Mouse (Mus musculus): Measurements from ENCODE around the gene Gm20662.

Gm20662 gene

DNA sequence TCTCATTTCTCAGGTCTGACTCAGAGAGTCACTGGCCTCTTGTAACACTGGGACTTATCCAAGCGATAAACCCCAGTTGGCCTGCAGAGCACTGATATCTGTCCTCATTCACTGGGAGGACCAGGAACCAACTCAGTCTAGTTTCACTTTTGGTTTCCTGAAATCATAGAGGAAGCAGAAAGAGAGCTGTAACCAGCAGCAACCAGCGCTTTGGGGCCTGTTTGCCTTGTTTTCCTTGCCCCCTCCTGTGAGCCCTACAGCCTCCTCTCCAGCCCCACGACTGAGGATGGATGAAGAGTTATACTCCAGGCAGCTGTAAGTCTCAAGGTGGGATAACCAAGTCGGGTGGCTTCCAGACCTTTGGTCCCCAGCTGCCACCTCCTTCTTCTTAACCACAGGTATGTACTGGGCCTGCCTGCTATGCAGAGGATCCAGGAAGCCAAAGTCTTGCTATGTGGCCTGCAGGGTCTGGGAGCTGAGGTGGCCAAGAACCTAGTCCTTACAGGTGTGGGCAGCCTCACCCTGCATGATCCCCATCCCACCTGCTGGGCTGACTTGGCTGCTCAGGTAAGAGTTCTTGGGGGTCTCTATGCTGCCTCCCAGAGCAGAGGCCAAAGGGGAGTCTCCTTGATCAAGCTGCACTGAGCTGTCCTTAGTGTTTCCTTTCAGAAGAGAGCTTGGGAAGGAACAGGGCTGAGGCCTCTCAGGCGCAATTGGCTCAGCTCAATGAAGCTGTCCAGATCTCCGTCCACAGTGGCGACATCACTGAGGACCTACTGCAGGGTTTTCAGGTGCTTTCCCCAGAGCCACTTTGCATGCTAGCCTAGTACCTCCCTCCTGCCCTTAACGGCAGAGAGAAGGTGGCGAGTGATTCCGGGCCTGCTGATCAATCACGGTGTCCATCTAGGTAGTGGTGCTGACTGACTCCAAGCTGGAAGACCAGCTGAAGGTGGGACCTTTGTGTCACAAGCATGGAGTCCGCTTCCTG, 20.5 kb upstream of the Gm20662 start, which contains the start of gene Uba7:
TSS of gene Uba7 (plus strand) at position 107 of the 988 bp plus-strand sequence.
- peak; percentile 40 to 65 for DNase-seq

DNA sequence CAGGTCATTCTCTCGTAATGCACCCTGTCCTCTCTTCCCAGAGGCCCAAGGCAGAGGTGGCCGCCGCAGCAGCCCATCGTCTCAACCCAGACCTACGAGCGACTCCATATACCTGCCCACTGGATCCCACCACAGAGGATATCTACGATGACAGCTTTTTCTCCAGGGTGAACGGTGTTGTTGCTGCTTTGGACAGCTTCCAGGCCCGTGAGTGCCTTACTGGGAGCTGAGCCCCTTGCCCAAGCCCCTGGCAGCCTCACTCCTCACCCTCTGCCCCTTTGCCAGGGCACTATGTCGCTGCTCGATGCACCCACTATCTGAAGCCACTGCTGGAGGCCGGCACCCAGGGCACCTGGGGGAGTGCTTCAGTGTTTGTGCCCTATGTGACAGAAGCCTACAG, 17.3 kb upstream of the Gm20662 start:
- DNase-seq, result no peak

DNA sequence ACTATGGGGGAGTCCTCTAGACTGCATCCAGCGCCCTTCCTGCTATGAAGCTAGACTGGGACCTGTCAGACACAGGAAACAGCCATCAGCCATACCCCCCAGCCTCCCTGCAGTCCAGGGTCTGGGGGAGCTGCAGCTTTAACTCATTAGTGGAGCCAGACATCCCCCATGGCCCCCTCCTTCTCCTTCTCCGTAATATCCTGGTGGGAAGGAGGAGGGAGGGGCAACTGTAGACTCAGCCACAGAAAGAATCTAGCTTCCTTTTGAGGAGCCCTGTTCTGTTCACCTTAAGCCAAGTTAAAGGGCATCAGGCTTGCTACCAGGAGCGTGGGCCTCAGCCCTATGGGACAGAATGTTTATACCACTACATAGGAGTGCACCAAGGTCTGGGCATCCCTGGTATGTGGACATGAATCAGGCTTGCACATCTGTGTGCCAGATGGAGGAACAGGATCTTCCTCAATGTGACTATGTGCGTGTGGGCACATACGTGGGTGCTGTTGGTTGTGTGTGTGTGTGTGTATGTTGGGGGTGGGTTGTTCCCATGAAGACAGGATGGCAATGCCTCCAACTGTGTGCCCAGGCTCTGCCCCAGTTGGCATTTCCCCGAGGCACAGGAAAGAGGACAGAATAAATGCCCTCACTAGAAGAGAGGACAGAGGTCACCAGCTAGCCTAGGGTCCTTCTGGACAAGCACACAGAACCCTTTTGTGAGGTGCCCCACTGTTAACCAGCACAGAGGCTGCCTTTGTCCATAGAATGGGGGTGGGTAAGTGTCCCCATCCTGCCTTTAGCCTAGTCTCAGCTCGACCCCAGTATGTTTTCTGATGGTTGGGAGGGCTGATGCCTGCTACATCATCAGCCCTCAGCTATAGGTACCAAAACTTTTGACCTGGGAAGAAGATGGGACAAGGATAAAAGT, 14.2 kb upstream of the Gm20662 start:
- peak; percentile 38 to 42 for DNase-seq

DNA sequence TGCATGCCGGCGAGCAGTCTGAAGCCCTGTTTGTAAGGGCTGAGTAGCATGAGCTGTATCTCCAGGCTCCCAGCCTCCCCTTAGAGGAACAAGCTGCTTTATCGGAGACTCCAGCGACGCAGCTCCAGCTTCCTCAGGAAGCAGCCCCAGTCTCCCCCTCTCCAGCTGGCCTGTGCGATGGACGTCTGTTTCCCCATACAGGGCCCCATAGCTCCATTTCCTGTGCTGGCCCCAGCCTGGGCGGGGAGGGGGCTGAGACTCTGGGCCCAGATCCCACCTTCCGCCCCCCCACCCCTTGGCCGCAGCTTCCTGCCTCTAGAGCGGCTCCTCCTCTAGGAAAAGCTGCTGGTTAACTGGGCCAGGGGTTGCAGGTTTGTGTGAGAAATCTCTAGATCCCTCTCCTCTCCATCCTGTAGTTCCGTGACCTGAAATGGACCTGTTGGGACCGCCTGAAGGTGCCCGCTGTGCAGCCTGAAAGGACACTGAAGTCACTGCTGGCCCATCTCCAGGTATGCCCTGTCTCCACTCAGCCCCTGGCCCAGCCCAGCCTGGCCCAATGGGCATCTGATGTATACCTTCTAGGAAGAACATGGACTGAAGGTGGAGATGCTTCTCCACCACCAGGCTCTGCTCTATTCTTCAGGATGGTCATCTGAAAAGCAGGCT, 13.3 kb upstream of the Gm20662 start, which contains the start of gene Gm20661:
TSS of gene Gm20661 (plus strand) at position 378 of the 666 bp plus-strand sequence.
- peak; percentile 78 to 79 for DNase-seq

DNA sequence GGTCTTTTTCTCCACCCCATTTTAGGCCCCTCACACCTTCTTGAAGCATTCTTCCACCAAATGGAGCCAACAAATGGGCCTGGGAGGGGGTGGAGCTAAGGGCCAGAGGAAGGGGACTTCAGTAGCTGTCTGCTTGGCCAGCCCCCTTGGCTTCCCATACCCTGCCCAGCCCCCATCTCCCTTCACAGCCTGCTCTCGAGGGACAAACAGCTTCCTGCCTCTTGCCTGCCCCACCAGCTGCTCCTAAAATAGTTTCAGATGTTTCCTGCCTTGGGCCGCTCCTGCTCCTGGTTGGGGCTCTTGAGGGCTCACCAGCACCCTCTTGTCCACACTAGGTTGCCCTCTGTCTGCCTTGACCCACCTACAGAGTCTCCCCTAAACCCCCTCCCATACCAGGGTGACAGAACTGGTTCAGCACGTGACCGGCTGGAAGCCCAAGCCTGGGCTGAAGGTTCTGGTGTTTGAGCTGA, 12.7 kb upstream of the Gm20662 start:
- DNase-seq, result peak; percentile 89 to 92

DNA sequence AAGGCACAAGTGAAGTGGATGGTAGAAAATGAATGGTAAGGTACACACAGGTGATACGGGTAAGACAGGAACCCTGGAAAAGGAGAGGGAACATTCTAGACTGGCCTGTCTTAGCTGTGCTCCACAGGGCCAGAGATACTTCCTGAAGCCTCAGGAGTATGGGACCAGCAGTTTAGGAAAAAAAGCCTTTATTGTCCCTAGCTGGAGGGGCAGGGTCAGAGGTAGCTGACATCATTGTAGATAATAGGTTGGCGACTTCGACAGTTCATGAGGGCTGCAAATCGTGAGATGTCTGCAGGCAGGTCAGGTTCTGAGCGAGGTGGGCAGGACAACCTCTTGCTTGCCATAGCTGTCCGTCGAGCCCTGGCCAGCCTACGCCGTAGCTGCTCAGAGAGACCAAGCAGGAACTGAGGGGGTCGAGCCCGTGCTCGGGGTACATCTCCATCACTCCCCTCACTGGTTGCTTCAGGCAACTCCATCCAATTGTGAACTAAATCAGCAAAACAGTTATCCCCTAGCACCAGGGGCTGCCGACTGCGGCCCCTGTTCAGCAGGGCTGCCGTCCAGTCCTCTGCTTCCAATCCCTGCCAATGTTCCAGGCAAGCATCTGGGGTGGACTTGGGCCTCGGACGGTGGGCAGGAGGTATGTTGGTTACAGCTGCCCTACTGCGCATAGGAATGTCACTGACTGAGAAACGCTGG, 11.9 kb upstream of the Gm20662 start:
- no peak for DNase-seq

DNA sequence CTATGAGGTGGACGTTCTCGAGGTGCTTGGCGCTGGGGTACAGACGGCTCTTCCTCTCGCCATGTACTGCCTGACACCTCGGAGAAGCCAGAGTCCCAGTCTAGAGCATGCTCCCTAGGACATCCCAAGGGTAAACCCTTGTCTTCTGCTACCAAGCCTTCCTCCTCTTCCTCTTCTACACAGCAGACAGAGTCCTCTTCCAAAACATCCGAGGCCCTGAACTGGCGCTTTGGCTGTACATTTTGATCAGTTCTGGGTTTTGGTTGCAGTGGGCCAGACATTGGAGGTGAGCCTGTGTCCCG, 11.4 kb upstream of the Gm20662 start:
- no peak for DNase-seq

DNA sequence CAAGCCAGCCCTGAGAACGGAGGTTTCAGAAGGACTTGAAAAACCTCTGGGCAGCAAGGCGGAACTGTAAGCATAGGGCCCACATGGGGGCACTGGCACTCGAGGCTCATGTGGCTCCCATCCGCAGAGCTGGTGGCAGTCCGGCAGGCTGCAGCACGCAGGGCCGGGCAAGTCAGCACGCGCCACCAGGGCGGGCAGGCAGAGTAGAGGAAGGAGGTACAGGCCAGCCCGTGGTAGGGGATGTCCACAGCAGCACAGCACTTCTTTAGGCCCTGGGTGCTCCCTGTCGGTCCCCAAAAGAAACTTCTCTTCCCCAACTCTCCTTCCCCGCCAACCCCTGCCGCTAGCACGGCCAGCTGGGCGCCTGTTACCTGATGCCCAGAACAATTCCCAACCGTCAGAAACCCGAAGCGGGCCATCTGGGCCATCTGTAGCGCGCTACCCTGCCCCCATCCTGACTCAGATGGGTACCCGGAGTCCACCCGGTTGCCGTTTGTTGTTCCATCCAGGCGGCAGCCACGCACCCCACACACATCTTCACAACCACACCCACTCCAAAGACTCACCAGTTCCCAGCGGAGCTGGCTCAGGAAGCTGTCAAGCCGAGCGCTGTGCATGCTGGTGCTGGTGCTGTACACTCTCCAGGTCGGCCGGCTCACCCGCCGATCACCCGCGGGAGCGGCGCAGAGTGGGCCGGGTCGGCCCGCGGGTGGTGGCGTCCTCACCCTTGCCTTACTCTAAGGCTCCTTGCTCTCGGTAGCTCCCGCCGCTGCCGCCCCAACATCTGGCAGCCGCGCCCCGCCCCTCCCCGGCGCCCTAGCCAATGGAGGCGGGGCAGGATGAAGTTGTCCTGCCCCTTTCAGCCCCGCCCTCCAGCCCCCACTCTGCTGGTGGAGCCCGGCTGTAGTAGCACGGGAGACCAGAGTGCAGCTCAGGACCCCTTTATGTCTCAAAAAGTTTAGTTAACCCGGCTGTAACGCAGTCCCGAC, 10.7 kb upstream of the Gm20662 start, which contains the start of gene Inka1:
TSS of gene Inka1 (minus strand) at position 749 of the 989 bp plus-strand sequence.
- DNase-seq, result peak; percentile 90 to 96

DNA sequence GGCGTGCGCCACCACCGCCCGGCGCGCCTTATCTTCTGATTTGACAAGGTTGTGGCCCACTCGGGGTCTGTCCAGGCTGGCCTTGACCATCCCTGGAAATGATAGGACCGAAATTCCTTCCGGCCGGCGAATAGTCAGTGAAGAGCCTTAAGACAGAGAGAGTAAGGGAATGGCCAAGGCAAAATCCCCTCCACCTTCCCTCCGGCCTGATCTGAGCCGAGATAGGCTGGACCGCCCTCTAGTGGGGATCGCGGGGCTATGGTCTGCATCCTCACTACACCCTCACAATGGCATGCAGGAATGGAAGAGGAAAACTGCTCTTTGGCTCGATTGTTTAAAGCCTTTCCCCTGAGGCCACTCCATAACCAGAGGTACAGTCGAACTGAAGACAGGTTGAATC, 9.8 kb upstream of the Gm20662 start:
- DNase-seq, result peak; percentile 85 to 89

DNA sequence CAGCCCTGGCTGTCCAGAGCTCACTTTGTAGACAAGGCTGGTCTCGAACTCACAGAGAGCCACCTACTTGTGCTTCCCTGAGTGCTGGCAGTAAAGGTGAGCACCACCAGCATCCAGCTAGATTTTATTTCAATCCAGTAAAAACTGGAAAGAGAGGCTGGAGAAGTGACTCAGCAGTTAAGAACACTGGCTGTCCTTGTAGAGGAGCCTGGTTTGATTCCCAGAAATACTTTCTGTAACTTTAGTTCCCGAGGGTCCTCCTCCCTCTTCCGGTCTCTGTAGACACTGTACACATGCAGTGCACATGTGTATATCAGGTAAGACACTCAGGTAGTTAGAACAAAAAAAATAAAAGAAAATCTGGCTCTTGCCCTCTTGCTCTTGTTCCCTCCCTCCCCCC, 8.2 kb upstream of the Gm20662 start:
- DNase-seq, result no peak

DNA sequence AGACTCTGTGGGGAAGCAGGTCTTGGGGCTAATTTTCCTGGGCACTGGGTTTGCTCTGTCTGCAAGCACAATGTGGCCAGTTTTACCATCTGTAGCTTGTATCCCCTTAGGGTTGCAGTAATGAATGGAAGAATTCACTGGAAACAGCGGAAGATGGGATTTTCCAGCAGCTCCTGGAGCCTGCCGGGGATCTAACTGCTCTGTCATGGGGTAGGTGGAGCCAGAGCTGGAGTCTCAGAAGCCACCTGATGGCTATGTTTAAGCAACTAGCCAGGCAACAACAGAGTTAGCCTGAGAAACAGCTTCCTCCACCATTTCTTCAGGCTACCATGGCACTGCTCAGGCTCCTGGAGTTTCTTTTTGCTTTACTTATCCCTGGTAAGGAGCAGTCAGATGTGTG, 4.0 kb upstream of the Gm20662 start, which contains the start of gene Cdhr4:
TSS of gene Cdhr4 (plus strand) at position 301 of the 400 bp plus-strand sequence.
- DNase-seq, result no peak

DNA sequence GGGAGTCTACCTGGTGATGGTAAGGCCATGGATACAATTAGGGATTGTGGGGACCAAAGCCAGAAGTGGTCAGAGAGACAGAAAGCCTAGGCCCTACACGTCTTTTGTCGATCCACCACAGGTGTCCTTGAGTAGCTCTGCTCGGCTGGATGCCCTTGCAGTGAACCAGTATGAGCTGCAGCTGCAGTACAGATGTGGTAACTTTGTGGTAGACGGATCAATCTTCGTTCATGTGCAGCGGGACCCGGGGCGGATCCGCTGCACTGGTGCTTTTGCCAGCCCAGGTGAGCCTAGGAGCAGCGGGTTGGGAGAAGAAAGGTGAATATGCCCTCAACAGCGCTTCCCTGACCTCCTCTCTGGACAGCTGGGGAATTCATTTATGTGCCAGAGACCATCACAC, 3.1 kb upstream of the Gm20662 start:
- DNase-seq, result no peak

DNA sequence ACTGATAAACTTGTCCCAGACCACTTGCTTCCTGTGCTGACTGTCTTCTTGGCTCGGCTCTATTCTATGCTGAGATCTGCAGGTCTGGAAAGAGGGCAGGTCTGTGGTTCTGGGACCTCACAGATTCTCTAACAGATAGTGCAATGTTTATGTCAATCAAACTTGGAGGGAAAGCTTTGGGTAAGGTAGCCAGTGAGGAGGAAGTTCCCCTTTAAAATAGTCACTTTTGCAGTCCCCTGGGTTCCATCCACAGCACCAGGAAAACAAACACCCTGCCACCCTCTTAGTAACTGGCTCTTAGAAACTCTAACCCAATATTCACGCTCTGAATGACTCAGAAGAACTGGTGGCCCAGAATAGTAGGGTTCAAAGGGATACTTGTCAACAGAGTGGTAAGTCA, 1.7 kb upstream of the Gm20662 start:
- DNase-seq, result no peak

DNA sequence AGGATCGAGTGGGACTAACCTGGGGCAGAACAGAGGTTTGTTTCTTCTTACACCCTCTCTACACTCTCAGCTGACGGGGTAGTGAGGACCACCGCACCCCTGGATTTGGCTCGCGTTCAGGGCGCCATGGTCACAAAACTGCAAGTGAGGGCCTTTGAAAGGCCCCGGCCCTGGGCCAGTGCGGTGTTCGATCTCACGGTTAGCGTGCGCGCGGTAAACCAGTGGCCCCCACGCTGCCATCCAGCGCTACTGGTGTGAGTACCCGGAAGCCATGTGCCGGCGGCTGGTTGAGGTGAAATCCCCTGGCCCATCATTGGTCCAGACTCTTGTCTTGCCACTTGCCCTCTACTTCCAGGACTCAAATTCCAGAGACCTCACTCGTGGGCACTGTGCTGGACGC, 636 bp upstream of the Gm20662 start:
- DNase-seq, result no peak

DNA sequence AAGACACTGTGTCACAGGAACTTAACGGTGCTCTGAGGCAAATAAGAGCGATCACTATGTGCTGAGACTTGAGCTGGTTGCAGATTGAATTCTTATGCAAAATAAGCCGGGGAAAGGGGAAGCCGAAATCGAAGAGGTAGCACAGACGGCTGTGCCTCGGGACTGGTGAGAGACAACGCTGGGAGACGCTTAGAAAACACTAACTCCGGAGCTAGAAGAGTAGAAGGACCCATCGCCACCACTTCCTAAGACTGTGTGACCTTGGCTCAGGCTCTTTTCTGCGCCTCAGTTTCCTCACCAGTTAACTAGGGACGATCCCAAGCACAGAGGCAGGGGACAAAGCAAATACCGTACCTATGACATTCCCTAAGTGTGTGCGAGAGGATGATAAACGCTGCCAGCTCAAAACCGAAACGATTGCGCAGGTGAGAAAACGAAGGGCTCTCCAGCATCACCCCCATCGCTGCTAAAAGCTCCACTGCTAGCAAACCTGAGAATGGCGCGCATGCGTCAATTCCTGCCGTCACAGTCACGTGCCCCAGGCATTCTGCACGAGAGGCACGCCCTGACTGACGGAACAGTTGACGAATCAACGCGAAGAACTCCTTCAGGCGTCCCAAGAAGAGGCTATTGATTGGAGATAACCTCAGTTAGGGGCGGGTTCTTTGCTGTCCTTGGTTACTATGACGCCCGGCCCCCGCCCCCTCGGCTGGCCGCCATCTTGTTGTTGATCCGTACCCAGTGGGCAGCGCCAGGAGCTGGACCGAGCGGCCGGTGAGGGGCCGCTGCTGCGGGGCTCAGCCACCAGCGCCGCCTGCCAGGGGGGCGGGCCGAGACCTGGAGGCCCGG, 6.0 kb downstream of the Gm20662 start, which contains the start of gene Ip6k1:
TSS of gene Ip6k1 (plus strand) at position 580 of the 849 bp plus-strand sequence.
- peak; percentile 100 for DNase-seq

DNA sequence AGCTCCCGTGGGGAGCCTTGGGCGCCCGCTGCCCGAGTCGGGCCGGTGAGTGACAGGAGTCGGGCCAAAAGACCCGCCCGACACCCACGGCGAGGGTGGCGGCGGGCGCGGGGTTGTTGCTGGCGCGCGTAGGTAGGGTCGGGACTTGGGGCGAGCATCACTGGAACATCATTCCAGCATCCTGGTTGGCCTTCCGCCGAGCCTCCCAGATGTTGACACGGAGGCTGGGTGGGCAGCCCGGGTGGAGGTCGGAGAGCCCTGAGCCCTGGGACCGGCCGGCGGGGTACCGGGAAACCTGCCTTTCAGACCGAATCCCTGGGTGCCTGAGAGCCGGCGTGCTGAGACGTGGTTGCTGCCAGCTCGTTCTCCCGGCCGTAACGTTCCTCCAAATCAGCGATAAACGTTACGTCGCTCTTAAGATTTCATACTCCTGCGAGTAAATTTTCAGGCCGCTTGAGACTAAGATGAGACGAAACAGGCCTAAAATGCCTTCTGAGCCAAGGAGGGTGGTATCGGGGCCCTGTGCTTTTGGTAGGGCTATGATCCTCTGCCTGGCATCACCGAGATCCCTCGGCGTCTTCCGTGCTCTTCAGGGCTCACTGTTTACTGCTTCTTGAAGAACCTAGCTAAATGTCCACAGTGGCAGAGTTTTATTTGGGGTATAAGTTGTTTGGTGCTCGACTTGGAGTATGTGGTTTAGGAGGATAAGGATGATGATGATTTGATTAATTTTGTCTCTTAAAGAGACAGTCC, 6.8 kb downstream of the Gm20662 start:
- DNase-seq, result no peak

DNA sequence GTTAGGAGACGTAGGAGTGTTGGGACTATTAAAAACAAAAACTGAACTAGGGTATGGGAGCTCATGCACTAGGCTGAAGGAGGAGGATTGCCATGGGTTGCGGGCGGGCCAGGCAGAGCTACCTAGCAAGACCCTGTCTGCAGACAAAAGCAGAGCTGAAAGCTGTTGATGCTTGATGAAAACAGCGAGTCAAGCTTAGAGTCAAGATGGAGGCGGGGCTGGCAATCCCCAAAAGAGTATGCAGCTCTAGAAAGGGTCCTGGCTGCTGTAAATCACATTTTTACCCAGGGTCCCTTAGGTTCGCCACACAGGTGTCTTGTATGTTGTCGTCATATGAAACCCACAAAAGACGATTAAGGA, 7.4 kb downstream of the Gm20662 start:
- no peak for DNase-seq

DNA sequence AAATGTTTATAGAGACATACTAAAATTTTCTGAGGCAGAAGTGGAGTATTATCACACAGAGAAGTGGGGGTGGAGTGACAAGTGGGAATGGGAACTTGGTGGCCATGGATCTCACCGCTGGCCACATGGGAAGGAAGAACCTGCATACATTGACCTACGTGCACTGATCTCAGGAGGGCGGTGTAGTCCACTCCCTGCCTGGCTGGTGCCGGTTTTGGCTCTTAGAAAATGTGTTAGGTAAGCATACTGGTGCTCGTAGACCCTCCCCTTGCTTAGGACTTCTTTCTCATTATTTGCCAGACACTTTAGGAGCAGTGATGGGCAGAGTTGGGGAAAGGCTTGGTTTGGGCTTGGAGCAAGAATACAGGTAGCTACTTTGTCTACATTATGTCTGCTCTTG, 11.9 kb downstream of the Gm20662 start:
- DNase-seq, result no peak

DNA sequence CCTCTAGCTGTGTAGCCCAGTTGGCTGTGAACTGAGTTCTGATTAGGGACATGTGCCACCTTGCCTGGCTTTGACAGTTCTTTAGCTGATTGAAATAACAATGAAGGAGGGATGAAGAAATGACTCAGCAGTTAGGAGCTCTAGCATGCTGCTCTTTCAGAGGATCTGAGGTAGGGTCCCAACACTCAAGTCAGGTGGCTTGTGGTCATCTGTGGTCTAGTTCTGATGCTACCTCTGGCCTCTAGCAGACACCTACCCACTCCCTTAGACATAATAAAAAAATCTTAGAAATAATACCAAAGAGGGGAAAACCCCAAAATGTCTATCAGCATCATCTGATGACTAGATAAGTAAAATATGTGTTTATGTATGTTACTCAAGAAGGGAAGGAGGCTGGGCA, 14.2 kb downstream of the Gm20662 start:
- no peak for DNase-seq
